Mouse (Mus musculus) G1E (cell line): Measurements from ENCODE around the gene Calm5. TPM values are rescaled to one million over a fixed set of nuclear protein-coding genes. Genes with fewer than 3 reads are reported as not detected.

Experiments used
- ATAC-seq: 2 replicates; pipeline ENCODE4 v1.8.0; 2016; ENCODE audit warnings: mild to moderate bottlenecking; ENCODE audit not compliant: insufficient number of reproducible peaks, poor library complexity, low FRiP score, severe bottlenecking; ENCODE audit errors: extremely low read depth
- DNase-seq: peaks from one replicate; pipeline ENCODE4 v3.0.0; 2012; ENCODE audit warnings: low spot score
- H3K27me3 ChIP-seq: 2 replicates; pipeline ENCODE4 v1.6.1; 2012; ENCODE audit warnings: mild to moderate bottlenecking, low read length, inconsistent platforms; ENCODE audit not compliant: insufficient read depth
- H3K36me3 ChIP-seq: replicated peaks from 2 replicates; pipeline ENCODE3; 2012; ENCODE audit warnings: mild to moderate bottlenecking, inconsistent platforms
- H3K4me1 ChIP-seq: 2 replicates; pipeline ENCODE4 v1.6.1; 2012; ENCODE audit warnings: low read depth, low read length, inconsistent platforms, mixed read lengths; ENCODE audit not compliant: insufficient read depth
- H3K4me3 ChIP-seq: 2 replicates; pipeline ENCODE4 v1.5.1; 2012; ENCODE audit warnings: low read depth, mild to moderate bottlenecking, inconsistent platforms, low read length, moderate library complexity, mixed read lengths
- H3K9me3 ChIP-seq: replicated peaks from 2 replicates; pipeline ENCODE4 v1.6.1; 2012; ENCODE audit warnings: inconsistent platforms
- CTCF ChIP-seq: IDR thresholded peaks from 2 replicates; pipeline ENCODE4 v1.5.1; 2012; ENCODE audit warnings: low read depth, low read length, inconsistent platforms, mixed read lengths
- GATA1 ChIP-seq: IDR thresholded peaks from 2 replicates; pipeline ENCODE4 v1.6.1; 2012; ENCODE audit warnings: borderline replicate concordance, low read length, inconsistent platforms, mixed read lengths
- GATA2 ChIP-seq: IDR thresholded peaks from 2 replicates; pipeline ENCODE4 v1.6.1; 2012; ENCODE audit warnings: low read depth, low read length, inconsistent platforms, borderline replicate concordance
- POLR2AphosphoS5 ChIP-seq: IDR thresholded peaks from 2 replicates; pipeline ENCODE4 v1.6.1; 2012; ENCODE audit warnings: low read depth, low read length, inconsistent platforms; ENCODE audit not compliant: insufficient replicate concordance
- TAL1 ChIP-seq: conservative IDR thresholded peaks from 2 replicates; pipeline ENCODE4 v1.6.1; 2012; ENCODE audit warnings: low read depth, low read length, inconsistent platforms, mixed read lengths
- polyA plus RNA-seq: library from polyadenylated mRNA; stranded (reverse); fragments of >175 nt; gene quantifications from 2 replicates; pipeline ENCODE4 v1.2.3, GENCODE M21; 2012
- total RNA-seq, 2 experiments: library from RNA; stranded (forward) in 1 of 2; stranded (reverse) in 1 of 2; fragments of 200-1000 nt in 1 of 2; fragments of >200 nt in 1 of 2; fragmentation: Nextera tagmentation in 1 of 2; gene quantifications; 2 replicates each; pipeline ENCODE4 v1.2.3; 2014 to 2017

The Calm5 gene
- total and polyA plus RNA-seq, 3 experiments, result not detected

DNA sequence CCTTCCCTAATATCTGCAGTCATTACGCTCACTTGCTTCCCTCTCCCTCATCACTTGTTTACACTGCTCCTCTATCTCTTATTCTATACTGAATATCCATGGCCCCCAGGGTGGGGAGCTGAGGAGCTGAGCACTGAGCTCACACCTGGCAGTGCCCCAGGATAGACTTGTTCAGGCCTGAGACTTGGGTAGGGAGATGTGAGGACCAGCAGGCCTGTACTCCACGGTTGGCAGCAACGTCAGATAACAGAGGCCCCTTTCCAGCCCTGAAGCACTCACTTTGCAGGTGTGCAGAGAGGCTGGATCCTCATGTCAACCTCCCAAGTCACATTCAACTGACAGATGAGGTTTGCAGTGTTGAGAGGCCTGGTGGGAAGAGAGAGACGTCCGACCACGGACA lies 23.2 kb downstream of the Calm5 start:
- H3K36me3 ChIP-seq, result peaks cover 15% of the 10 kb centered on the region
- no peaks in the 10 kb centered on the region for H3K27me3 ChIP-seq
- H3K9me3 ChIP-seq, result no peaks in the 10 kb centered on the region
- no peak for ATAC-seq
- H3K4me3 ChIP-seq, result no peak overlapping the region
- TF ChIP-seq POLR2AphosphoS5, result no peak
- TF ChIP-seq GATA1, result no peak
- no peak for TF ChIP-seq CTCF
- no peak for TF ChIP-seq GATA2
- no peak for TF ChIP-seq TAL1
- H3K4me1 ChIP-seq, result no peaks in the 10 kb centered on the region
- no peak for DNase-seq

DNA sequence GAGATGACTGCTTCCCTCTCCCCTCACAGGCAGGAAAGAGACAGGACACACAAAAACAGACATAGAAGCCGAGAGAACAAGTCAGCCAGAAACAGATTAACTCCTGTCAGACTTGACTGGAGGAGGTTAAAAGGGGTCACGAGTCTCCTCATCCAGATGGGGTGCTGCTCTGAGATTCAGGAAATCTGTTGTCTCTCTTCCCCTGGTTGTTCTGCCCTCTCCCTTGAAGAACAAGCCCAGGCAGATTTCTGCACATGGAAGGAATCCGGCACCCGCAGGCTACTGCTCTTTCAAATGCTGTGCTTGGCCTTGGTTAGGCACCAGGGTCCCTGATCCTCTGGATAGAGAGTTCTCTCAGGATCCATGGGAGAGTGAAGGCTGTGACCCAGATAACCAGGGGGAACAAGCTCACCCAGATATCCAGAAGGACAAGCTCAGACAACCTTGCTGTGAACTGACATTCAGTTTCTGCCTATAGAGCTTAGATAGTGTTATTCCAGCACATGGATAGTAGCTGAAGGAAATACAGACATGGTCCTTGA lies 23.8 kb downstream of the Calm5 start:
- ATAC-seq (no peak), DNase-seq (no peak)
- Histone ChIP-seq H3K27me3 (no peaks in the 10 kb centered on the region), H3K9me3 (no peaks in the 10 kb centered on the region), H3K4me1 (no peaks in the 10 kb centered on the region), H3K36me3 (peaks cover 16% of the 10 kb centered on the region), H3K4me3 (no peak overlapping the region)
- no peak for TF ChIP-seq POLR2AphosphoS5
- no peak for TF ChIP-seq TAL1
- no peak for TF ChIP-seq CTCF
- TF ChIP-seq GATA1, result no peak

DNA sequence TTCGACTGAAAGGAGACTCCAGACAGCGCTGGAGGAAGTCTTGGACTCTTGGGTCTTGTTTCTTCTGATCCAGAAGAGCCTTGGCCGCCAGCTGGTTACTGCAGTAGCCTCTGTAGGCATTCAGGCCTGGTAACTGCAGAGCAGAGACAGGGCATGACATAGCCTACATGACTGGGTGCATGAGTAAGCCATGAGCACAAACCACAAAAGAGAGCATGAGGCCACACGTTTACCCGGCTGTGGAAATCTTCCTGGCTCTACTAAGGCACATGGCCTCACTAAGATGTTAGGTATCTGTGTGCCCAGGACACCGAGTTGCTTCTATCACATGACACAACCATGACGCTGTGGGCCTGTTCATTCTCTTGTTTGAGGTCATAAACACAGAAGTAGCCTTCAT lies 32.7 kb downstream of the Calm5 start:
- DNase-seq (no peak), ATAC-seq (no peak)
- no peaks in the 10 kb centered on the region for H3K9me3 ChIP-seq
- peaks cover 9% of the 10 kb centered on the region for H3K4me1 ChIP-seq
- no peak overlapping the region for H3K4me3 ChIP-seq
- peaks cover 76% of the 10 kb centered on the region for H3K36me3 ChIP-seq
- TF ChIP-seq TAL1 (no peak), CTCF (no peak), POLR2AphosphoS5 (no peak), GATA2 (no peak), GATA1 (no peak)
- no peaks in the 10 kb centered on the region for H3K27me3 ChIP-seq

DNA sequence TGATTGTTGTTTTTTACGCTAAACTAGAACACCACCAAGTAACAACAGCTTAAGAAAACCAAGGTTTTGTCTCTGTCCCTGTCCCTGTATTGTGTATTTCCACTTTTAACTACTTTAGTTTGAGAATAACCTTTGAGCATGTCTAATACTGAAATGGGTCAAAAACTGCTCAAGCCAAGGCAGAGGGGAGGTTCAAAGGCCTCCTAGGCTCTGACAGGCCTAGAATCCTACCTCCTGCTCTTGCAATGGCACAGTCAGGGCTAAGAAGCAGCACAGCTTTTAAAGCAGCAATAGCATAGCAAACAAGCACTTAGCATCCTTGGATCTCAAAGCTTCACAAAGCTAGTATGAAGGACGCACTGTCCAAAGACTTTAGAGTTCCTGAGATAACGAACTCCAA lies 35.1 kb downstream of the Calm5 start:
- no peaks in the 10 kb centered on the region for H3K9me3 ChIP-seq
- TF ChIP-seq POLR2AphosphoS5 (no peak), TAL1 (no peak), CTCF (no peak), GATA2 (no peak), GATA1 (no peak)
- peaks cover 15% of the 10 kb centered on the region for H3K4me1 ChIP-seq
- peaks cover 67% of the 10 kb centered on the region for H3K36me3 ChIP-seq
- no peaks in the 10 kb centered on the region for H3K27me3 ChIP-seq
- no peak for DNase-seq
- no peak overlapping the region for H3K4me3 ChIP-seq
- ATAC-seq, result no peak

DNA sequence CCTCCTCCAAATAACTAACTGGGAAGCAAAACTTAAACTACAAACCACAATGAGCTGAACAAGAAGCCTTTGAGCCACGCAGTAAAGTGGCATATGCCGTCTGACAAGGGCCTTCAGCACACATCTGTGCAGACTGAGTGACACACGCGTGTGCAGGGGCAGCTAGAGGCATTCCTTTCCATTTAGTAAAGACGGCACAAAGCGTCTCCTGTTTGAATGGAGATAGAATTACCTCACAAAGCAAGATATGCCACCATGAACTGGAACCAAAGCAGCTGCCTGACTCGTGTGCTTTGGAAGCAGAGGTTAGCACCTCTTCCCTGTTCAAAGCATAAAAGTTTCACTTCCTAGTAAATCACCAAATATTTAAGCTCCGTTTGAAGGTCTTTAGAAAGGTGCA lies 36.1 kb downstream of the Calm5 start:
- no peak overlapping the region for H3K4me3 ChIP-seq

DNA sequence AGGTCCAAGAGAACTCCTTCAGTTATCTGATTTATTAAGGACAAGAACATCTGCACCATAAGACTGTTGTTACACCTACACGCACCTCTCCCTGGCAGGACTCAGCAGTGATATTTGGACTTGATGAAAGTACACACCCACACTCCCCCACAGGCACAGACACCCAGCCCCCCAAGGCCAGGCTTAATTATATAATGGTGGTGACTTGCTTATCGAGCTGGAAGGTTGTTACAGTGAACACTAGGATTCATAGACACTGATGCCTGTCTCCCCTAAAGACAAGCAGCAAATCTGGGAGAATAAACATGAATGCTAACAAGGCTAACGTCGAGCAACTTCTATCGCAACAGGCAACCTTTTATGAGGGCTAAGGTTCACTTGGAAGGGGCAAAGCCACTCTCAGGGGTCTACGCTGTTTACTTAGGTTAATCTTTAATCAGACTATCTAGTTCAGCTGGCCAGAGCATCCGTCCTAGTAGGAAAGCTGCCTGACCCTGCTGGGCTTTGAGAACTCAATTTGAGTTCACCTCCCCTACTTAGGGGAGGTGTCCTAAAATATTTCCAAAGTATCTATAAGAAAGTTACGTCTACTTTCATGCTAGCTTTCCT lies 37.6 kb downstream of the Calm5 start:
- no peak for TF ChIP-seq GATA2
- Histone ChIP-seq H3K4me1 (peaks cover 15% of the 10 kb centered on the region), H3K36me3 (peaks cover 65% of the 10 kb centered on the region), H3K27me3 (no peaks in the 10 kb centered on the region), H3K4me3 (no peak overlapping the region; the same call in 1 of the 2 replicates), H3K9me3 (no peaks in the 10 kb centered on the region)
- DNase-seq (no peak), ATAC-seq (no peak)

More for the DNA sequence above, 36.1 kb downstream of the Calm5 start:
- ATAC-seq, result no peak
- Histone ChIP-seq H3K9me3 (no peaks in the 10 kb centered on the region), H3K36me3 (peaks cover 66% of the 10 kb centered on the region), H3K4me1 (peaks cover 15% of the 10 kb centered on the region), H3K27me3 (no peaks in the 10 kb centered on the region)
- no peak for DNase-seq
- TF ChIP-seq TAL1 (no peak), GATA2 (no peak), GATA1 (no peak), CTCF (no peak), POLR2AphosphoS5 (no peak)

DNA sequence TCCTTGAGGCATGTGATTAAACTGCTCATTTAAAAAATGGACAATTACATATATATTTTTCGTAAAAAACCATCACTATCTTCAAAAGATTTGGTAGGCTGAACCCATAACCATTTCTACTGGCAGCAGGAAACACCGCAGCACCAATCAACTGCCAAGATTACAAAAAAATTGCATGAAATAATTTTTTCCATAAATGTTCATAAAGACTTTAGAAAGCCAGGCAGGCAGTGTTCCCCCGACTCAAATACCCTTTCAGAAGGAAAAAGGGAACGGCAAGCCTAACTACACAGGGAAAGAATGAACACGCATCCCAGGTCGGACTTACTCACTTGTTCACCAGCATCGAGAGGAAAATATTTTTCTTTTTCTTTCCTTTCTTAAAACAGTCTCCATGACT lies 38.6 kb downstream of the Calm5 start:
- ATAC-seq (no peak), DNase-seq (no peak)
- Histone ChIP-seq H3K9me3 (no peaks in the 10 kb centered on the region), H3K36me3 (peaks cover 55% of the 10 kb centered on the region), H3K4me3 (peak overlapping the region; percentile 75), H3K27me3 (no peaks in the 10 kb centered on the region), H3K4me1 (peaks cover 15% of the 10 kb centered on the region)
- TF ChIP-seq POLR2AphosphoS5 (no peak), GATA1 (no peak), GATA2 (no peak), CTCF (no peak), TAL1 (no peak)
